Mouse (Mus musculus): ENCODE measurements around the gene Rarres2.

Rarres2 gene

GRCm38 (mm10) chr6:48572572-48573061 lies at the start of gene Rarres2:
Rarres2 (minus strand) TSS chr6:48572789.
- DNase-seq (ENCODE audit: low read depth, low spot score) = no peak

DNA sequence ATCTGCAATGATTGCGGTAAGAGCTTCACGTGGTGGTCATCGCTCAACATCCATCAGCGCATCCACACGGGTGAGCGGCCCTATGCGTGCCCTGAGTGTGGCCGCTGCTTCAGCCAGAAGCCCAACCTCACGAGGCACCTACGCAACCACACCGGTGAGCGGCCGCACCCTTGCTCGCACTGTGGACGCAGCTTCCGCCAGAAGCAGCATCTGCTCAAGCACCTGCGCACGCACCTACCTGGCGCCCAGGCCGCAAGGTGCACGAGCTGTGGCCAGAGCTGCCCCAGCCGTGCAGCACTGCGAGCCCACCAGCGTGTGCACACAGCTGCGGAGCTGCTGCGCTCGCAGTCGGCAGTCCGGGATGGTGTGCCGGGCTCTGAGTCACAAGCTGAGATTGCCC lies 47.4 kb upstream of the Rarres2 start:
- no peak for DNase-seq (ENCODE audit: low read depth, low spot score)

DNA sequence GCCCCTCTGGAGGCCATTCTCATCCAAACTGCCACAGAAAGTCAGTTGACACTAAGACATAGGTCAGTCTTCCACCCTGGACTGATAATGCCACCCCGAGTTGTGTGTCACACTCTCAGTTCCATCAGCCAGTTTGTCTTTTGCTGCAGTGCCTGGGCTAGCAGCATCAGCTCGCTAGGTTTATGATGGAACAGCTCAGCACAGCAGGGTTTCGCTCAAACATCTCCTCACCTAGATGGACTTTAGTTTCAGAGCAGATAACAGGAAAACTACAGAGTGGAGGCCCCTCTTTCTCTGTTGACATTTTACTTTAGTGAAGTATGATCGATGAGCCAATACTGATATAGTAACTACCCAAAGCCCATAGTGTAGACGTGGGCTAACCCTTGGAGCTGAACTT lies 42.2 kb upstream of the Rarres2 start:
- no peak for DNase-seq (ENCODE audit: low read depth, low spot score)

GRCm38 (mm10) chr6:48613464-48613863 lies 40.9 kb upstream of the Rarres2 start:
- DNase-seq (ENCODE audit: low read depth, low spot score) = no peak

- no peak for DNase-seq (ENCODE audit: low read depth, low spot score)
Measured at GRCm38 (mm10) chr6:48610657-48611056, 38.1 kb upstream of the Rarres2 start.

DNA sequence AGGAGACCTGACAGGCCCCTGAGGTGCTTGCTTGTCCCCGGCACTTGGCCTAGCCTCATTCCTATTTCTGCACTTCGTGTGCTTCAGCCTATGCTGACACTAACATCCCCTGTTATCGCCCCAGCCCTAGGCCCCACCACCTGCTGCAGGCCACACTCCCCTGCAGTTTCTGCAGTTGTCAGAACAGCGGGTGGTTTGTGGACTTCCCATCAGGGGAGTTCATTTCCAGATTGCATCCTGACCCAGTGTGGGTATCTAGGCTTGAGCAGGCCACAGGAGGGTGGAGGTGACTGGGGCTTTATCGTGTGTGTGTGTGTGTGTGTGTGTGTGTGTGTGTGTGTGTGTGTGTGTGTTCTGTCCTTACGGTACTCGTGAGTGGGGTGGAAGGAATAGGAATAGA lies 36.9 kb upstream of the Rarres2 start:
- no peak for DNase-seq (ENCODE audit: low read depth, low spot score)

GRCm38 (mm10) chr6:48608124-48608523 lies 35.5 kb upstream of the Rarres2 start:
- DNase-seq (ENCODE audit: low read depth, low spot score) = no peak

DNA sequence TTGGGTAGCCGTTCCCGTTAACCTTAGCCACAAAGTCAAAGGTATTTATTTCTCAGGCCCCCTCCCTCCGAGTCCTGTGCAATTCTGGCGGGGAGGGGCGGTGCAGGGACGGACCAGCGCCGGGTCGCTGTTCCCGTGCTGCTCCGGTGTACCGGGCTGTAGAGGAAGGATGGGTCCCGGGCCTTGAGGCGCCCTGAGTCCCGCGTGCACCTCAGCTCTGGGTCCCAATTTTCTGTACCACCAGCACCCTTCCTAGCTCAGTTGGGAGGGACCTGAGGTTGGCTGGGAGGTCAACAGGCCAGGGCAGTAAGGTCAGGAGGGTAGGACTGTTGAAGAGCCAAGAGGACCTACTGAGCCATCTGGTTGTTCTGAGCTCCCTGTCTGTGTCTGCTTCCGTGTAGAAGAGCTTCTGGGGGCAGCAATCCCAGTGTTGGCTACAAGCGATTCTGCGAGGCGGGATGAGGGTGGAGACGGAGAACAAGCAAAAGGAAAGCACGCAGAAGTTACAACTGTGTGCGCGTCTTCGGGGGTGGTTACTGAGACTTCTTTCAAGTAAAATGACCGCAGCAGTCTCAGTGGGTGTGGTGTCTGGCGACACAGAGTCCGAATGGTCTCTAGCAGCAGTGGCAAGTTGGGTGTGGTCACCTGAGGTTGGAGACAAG lies 29.6 kb upstream of the Rarres2 start:
- peak; percentile 47 for DNase-seq (ENCODE audit: low read depth, low spot score)

GRCm38 (mm10) chr6:48601271-48602079 lies 28.9 kb upstream of the Rarres2 start, which contains the start of gene Zfp775:
Zfp775 (plus strand) TSS chr6:48602063.
- DNase-seq (ENCODE audit: low read depth, low spot score) = peak; percentile 92

DNA sequence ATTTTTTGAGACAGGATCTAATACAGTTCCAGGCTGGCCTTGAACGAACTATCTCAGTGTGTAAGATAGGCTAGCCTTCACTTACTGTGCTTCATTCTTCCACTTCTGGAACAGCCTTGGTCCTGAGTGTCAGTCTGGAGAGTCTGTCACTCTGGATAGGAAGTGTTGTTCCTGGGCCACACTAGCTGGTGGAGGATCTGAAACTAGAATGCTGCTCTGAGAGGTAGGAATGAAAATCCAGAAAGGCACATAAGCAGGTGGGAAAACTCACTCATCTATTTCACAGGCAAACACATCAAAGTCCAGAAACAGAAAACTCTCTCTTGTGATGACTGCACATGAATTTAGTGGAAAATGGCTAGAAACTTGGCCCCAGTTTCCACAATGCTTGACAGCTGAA lies 28.0 kb upstream of the Rarres2 start:
- DNase-seq (ENCODE audit: low read depth, low spot score) = no peak

DNA sequence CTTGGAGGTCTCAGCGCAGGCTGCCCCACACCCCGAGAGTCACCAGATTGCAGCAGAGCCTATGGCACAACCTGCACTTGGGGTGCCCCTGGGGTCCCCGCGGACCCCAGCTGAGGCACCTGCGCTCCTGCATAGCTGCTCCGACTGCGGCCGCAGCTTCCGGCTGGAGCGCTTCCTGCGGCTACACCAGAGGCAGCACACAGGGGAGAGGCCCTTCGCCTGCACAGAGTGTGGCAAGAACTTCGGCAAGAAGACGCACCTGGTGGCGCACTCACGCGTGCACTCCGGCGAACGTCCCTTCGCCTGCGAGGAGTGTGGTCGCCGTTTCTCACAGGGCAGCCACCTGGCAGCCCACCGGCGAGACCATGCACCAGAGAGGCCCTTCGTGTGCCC lies 24.6 kb upstream of the Rarres2 start:
- DNase-seq (ENCODE audit: low read depth, low spot score) = no peak

- DNase-seq (ENCODE audit: low read depth, low spot score) = no peak
Measured at GRCm38 (mm10) chr6:48596545-48597232, 24.1 kb upstream of the Rarres2 start.

GRCm38 (mm10) chr6:48595278-48595677 lies 22.7 kb upstream of the Rarres2 start:
- no peak for DNase-seq (ENCODE audit: low read depth, low spot score)

GRCm38 (mm10) chr6:48594043-48594738 lies 21.6 kb upstream of the Rarres2 start:
- DNase-seq (ENCODE audit: low read depth, low spot score) = peak; percentile 74

DNA sequence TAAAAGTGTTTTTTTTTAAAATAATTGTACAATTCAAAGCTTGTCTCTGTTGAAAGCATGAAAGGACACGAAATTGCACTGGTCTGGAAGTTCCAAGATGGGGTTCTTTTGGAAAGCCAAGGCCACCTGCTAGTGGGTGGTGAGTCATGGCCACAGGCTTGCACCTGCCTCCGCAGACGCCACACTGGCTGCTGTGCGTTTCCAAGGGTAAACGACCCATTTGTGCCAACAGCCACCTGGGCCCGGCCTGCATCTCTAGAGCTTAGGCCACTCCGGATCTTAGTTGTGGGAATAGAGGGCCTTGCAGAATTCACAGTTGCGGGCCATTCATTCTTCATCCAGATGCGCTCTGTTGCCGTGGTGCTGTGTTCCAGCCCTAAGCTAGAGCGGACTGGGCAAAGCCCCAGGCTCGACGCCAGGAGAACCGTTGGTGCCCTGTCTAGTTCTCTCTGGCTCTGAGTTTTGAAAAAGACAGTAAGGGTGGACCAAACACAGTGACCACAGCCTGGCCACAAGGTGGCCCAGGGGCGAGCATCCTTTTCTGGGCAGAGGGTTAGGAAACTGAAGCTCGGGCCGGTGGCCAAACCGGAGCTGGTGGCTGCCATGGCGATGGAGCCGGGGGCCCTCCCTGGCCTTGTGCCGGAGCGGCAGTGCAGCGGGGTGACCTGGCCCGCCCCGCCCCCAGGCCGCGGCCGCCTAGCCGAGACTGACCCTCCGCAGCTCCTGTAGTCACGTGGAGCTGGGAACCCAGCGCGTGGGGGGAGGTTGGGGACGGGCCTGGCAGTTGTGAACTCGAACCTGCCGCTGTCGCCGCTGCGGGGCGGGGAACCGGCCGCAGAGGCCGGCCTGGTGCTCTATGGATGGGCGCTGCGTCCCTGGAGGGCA lies 20.8 kb upstream of the Rarres2 start, which contains the start of the genes Repin1 and Gm44965:
TSS of gene Repin1 (plus strand) at position 726 of the 885 bp plus-strand sequence.
TSS of gene Gm44965 (plus strand) at position 784 of the 885 bp plus-strand sequence.
- DNase-seq (ENCODE audit: low read depth, low spot score) = peak; percentile 71

- no peak for DNase-seq (ENCODE audit: low read depth, low spot score)
Measured at GRCm38 (mm10) chr6:48591871-48592270, 19.3 kb upstream of the Rarres2 start.

DNA sequence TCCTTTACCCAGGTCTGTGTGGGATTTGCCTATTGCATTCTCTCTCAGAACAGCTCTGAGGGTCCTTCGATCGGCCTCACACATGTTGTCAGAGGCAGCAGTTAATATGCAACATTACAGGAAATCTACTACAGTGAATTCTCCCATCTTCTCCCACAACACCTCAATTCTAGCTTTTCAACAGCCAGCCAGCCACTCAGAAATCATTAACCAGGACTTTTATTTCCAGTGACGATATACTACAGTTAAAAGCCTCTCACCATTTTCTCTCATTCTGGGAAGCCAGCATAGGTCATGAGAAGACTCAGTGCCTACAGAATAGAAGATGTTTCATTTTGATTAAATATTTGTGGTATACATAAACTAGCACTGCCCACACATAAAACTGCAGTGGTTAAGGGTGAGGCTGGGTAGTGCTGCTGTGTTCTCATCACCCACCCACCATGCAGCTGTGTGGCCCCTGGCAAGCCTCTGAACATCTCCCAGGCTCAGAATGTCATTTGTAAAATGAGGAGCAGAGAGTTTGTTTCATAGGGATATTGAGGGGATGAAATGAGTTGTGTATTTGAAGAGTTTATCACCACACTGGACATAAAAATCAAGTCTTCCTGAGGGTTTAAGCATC lies 18.7 kb upstream of the Rarres2 start:
- no peak for DNase-seq (ENCODE audit: low read depth, low spot score)

GRCm38 (mm10) chr6:48589194-48589750 lies 16.7 kb upstream of the Rarres2 start, which contains the start of gene Gm45021:
Gm45021 (plus strand) TSS chr6:48589610.
- DNase-seq (ENCODE audit: low read depth, low spot score) = no peak

DNA sequence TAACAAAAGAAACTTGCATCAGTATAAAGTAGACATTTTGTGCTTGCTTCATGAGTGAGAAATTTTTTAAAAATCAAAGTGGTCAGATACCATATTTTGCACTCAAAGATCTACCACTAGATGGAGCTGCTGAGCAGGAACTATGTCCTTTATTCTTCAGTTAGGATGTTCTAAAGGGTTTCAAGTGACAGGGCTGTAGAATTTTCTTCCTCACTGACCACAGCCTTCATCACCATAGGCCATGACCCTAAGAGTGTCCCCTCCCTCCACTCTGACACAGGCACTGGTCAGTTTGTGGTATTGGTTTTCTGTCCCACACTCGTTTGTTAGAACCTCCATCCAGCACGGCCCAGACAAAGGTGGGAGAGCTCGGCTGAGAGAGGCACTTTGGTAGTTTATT lies 9.4 kb upstream of the Rarres2 start:
- DNase-seq (ENCODE audit: low read depth, low spot score) = peak; percentile 58

DNA sequence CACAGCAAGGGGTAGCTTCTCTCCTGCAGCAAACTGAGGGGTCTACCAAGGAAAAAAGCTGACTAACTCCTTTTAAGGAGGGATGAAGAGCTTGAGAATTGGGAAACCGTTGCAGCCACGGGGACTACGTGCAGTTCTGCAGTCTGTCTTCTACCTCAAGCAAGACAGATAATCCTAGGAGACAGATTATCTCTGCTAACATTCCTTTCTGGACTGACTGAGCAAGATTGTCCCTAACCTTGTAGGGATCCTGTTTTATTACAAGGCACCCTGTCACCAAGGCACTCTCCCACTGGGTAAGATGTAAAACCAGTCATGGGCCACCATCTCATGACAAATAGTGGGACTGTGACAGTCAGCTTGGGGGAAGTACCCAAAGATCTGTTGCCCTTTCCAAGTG lies 8.7 kb upstream of the Rarres2 start:
- no peak for DNase-seq (ENCODE audit: low read depth, low spot score)

All from CD4-positive helper T cell, adult 2 months (primary cell).